8 mouse cellular contexts compared by ENCODE assay signal in genomic region chr1:155050897-155051592, GRCm38 (mm10). TPM values are rescaled to one million over a fixed set of nuclear protein-coding genes. Genes with fewer than 3 reads are reported as not detected.
DNase-seq lines count a peak whose midpoint lies in the region; ATAC-seq and TF ChIP-seq lines count a peak whose summit lies in the region.

No protein-coding gene starts in this region.

- H3K79me2 ChIP-seq in macrophage (ENCODE audit: inconsistent target), result peaks cover 6% of the 10 kb centered on the region; the same call in 1 of the 2 replicates

- no peak overlapping the region for H3K4me3 ChIP-seq in layer of hippocampus, adult 2 months
- H3K4me3 ChIP-seq in macrophage (ENCODE audit: inconsistent target), result no peak overlapping the region; the same call in 1 of the 2 replicates
- no peak overlapping the region for H3K4me3 ChIP-seq in intestine, embryonic 16.5 days (ENCODE audit: low read length)

- peak; percentile 54 for ATAC-seq in CD4-positive, CD25-positive, alpha-beta regulatory T cell, adult 4 months
- peak; percentile 17; the same call in 1 of the 2 replicates for ATAC-seq in common myeloid progenitor, adult 5-6 weeks (replicated peaks; ENCODE audit: low read depth, poor library complexity, severe bottlenecking)
- no peak for ATAC-seq in intestine, embryonic 16.5 days

- WGBS in macrophage (ENCODE audit: missing documents), result 19% methylated on average over 9 of the region's 9 CpGs
- 82% methylated on average over 9 of the region's 9 CpGs for WGBS in intestine, embryonic 16.5 days

- TF ChIP-seq CTCF in layer of hippocampus, adult 2 months (conservative IDR thresholded peaks at IDR 0.05), result no peak

- H3K4me2 ChIP-seq in intestine, embryonic 16.5 days (ENCODE audit: low read depth, low read length), result no peak overlapping the region

- H3K4me1 ChIP-seq in intestine, embryonic 16.5 days (ENCODE audit: control insufficient read depth, insufficient read depth, low read length), result peaks cover 29% of the 10 kb centered on the region

- H3K9ac ChIP-seq in intestine, embryonic 16.5 days (ENCODE audit: low read depth, low read length), result no peak overlapping the region

- no peaks in the 10 kb centered on the region for H3K27me3 ChIP-seq in intestine, embryonic 16.5 days (replicated peaks; ENCODE audit: control insufficient read depth, insufficient read depth, low read length)

- no peaks in the 10 kb centered on the region for H3K9me3 ChIP-seq in intestine, embryonic 16.5 days (ENCODE audit: control insufficient read depth, low read length)

- peak; percentile 35 to 36 for DNase-seq in layer of hippocampus, adult 2 months (ENCODE audit: low spot score in 2 of 2)
- no peak for DNase-seq in layer of hippocampus, postnatal 36 days
- no peak for DNase-seq in thymus, postnatal 10 days (ENCODE audit: low spot score in 2 of 2)
- no peak for DNase-seq in thymus, postnatal 25 days

- H3K36me3 ChIP-seq in macrophage (ENCODE audit: inconsistent target), result no peaks in the 10 kb centered on the region
- H3K36me3 ChIP-seq in intestine, embryonic 16.5 days (ENCODE audit: control insufficient read depth, insufficient read depth, low read length), result no peaks in the 10 kb centered on the region

- peak overlapping the region; percentile 78 for H3K27ac ChIP-seq in layer of hippocampus, adult 2 months
- peak overlapping the region; percentile 96 for H3K27ac ChIP-seq in macrophage
- H3K27ac ChIP-seq in intestine, embryonic 16.5 days (ENCODE audit: low read length), result no peak overlapping the region

RNA-seq across cellular contexts. Expression of gene Ier5, which starts 48.4 kb away (rescaled TPM):
- 10 to 100 TPM; 26.5 to 28.1 TPM for total RNA-seq in layer of hippocampus, adult 2 months (2021)
- 10 to 100 TPM; 26.5 to 30.6 TPM for total RNA-seq in layer of hippocampus, postnatal 36 days (2021)
- polyA plus RNA-seq in CD4-positive, CD25-positive, alpha-beta regulatory T cell, adult 4 months (2017; shearing (Covaris generic)), result 10 to 100 TPM in 1 of 2 experiments, 1 to 10 TPM in 1; 4.9 to 12.6 TPM
- total RNA-seq in common myeloid progenitor, adult 5-6 weeks (2017), result 10.0 and 14.7 TPM in 2 replicates
- 100 to 1,000 TPM in 15 of 26 experiments, 10 to 100 TPM in 11; 37.6 to 232 (median 114) TPM for total RNA-seq in macrophage (2018; cell fraction: chromatin; rRNA removed)
- 100 to 1,000 TPM in 16 of 26 experiments, 10 to 100 TPM in 10; 68.0 to 298 (median 132) TPM for total RNA-seq in macrophage (2018; cell fraction: cytosol; rRNA removed)
- 100 to 1,000 TPM in 22 of 26 experiments, 10 to 100 TPM in 4; 58.9 to 356 (median 241) TPM for total RNA-seq in macrophage (2018; cell fraction: nucleus; rRNA removed)
- 24.7 to 56.1 TPM (median 49.7 TPM) in 3 replicates for polyA plus RNA-seq in macrophage (2018)
- 2.0 and 2.6 TPM in 2 replicates for polyA plus RNA-seq in intestine, embryonic 16.5 days (2015; fragmentation: Nextera tagmentation; extraction: Ambion mirVana)

Comparison
In these comparisons a context has a peak if more than half of its experiments do, and no peak if none do; other contexts are left out.
1. DNase-seq: peak in layer of hippocampus, adult 2 months (2 of 2); none in layer of hippocampus, postnatal 36 days (0 of 2), thymus, postnatal 10 days (0 of 2) and thymus, postnatal 25 days (single experiment).